Mouse (Mus musculus): Measurements from ENCODE around the gene Spry2. TPM values are rescaled to one million over a fixed set of nuclear protein-coding genes. Genes with fewer than 3 reads are reported as not detected.

Spry2 gene
- total RNA-seq, 2 experiments from 2014 or later: 28.7 to 29.0 TPM

GRCm38 (mm10) chr14:105894971-105895873 is 1.4 kb downstream of the Spry2 start:
- intact Hi-C loops (cut with DNase I): loop anchor here (5.0 to 10.0 kb wide), 6 partner anchors 220 to 720 kb away; partner anchors contain the start of gene Rbm26
- DNase-seq (ENCODE audit: low spot score): peak; percentile 20

- intact Hi-C loops (cut with DNase I): loop anchor here (10.0 kb wide), 3 partner anchors 219 to 719 kb away; partner anchors contain the start of gene Rbm26
- no peak for DNase-seq (ENCODE audit: low spot score)
These were observed 3.0 kb downstream of the Spry2 start for GRCm38 (mm10) chr14:105893623-105893995.

- intact Hi-C loops (cut with DNase I): loop anchor here (10.0 kb wide), 3 partner anchors 218 to 718 kb away; partner anchors contain the start of gene Rbm26
- DNase-seq (ENCODE audit: low spot score): no peak
These were observed 3.5 kb downstream of the Spry2 start for GRCm38 (mm10) chr14:105892941-105893622.

- no peak for DNase-seq (ENCODE audit: low spot score)
- intact Hi-C loops (cut with DNase I): loop anchor here (10.0 kb wide), 3 partner anchors 216 to 716 kb away; partner anchors contain the start of gene Rbm26
These were observed 5.9 kb downstream of the Spry2 start for GRCm38 (mm10) chr14:105890516-105891231.

- intact Hi-C loops (cut with DNase I): no loop called here
- DNase-seq (ENCODE audit: low spot score): no peak
These were observed 9.8 kb downstream of the Spry2 start for GRCm38 (mm10) chr14:105886643-105887374.

GRCm38 (mm10) chr14:105885249-105885648 is 11.4 kb downstream of the Spry2 start:
- intact Hi-C loops (cut with DNase I): no loop called here

GRCm38 (mm10) chr14:105883215-105883614 is 13.4 kb downstream of the Spry2 start:
- DNase-seq (ENCODE audit: low spot score): no peak
- intact Hi-C loops (cut with DNase I): no loop called here

More at GRCm38 (mm10) chr14:105885249-105885648, 11.4 kb downstream of the Spry2 start:
- DNase-seq (ENCODE audit: low spot score): no peak

- intact Hi-C loops (cut with DNase I): no loop called here
- DNase-seq (ENCODE audit: low spot score): no peak
These were observed 18.3 kb downstream of the Spry2 start for GRCm38 (mm10) chr14:105878359-105878758.

- no peak for DNase-seq (ENCODE audit: low spot score)
These were observed 20.2 kb downstream of the Spry2 start for GRCm38 (mm10) chr14:105876375-105876774.

GRCm38 (mm10) chr14:105870370-105870936 is 26.2 kb downstream of the Spry2 start:
- no peak for DNase-seq (ENCODE audit: low spot score)
- intact Hi-C loops (cut with DNase I): no loop called here

More at GRCm38 (mm10) chr14:105876375-105876774, 20.2 kb downstream of the Spry2 start:
- intact Hi-C loops (cut with DNase I): no loop called here

- DNase-seq (ENCODE audit: low spot score): no peak
- intact Hi-C loops (cut with DNase I): no loop called here
These were observed 31.2 kb downstream of the Spry2 start for GRCm38 (mm10) chr14:105865381-105865938.

- DNase-seq (ENCODE audit: low spot score): no peak
- intact Hi-C loops (cut with DNase I): no loop called here
These were observed 34.4 kb downstream of the Spry2 start for GRCm38 (mm10) chr14:105862199-105862598.

- no peak for DNase-seq (ENCODE audit: low spot score)
- intact Hi-C loops (cut with DNase I): no loop called here
These were observed 35.7 kb downstream of the Spry2 start for GRCm38 (mm10) chr14:105860920-105861319.

- intact Hi-C loops (cut with DNase I): no loop called here
- no peak for DNase-seq (ENCODE audit: low spot score)
These were observed 36.3 kb downstream of the Spry2 start for GRCm38 (mm10) chr14:105860276-105860675.

GRCm38 (mm10) chr14:105859876-105860275 is 36.7 kb downstream of the Spry2 start:
- intact Hi-C loops (cut with DNase I): no loop called here
- no peak for DNase-seq (ENCODE audit: low spot score)

- DNase-seq (ENCODE audit: low spot score): no peak
- intact Hi-C loops (cut with DNase I): no loop called here
These were observed 37.3 kb downstream of the Spry2 start for GRCm38 (mm10) chr14:105859368-105859767.

GRCm38 (mm10) chr14:105858935-105859334 is 37.7 kb downstream of the Spry2 start:
- DNase-seq (ENCODE audit: low spot score): no peak
- intact Hi-C loops (cut with DNase I): no loop called here

- DNase-seq (ENCODE audit: low spot score): no peak
- intact Hi-C loops (cut with DNase I): no loop called here
These were observed 45.1 kb downstream of the Spry2 start for GRCm38 (mm10) chr14:105851359-105852067.

Data from heart, postnatal 25 days (tissue).